Mouse (Mus musculus) right cerebral cortex, adult 2 months (tissue): ENCODE measurements around the gene Gpkow.
"Not testable (repeated sequence)": the region's sequence is repeated elsewhere in the genome, so short reads cannot be mapped to it uniquely, and the experiment has no call there.

Source experiments
- DNase-seq, 2 experiments: peaks; one replicate each; pipeline ENCODE4 v3.0.0; 2021 to 2022; ENCODE audit warnings: low spot score in 2 of 2

Gene Gpkow

DNA sequence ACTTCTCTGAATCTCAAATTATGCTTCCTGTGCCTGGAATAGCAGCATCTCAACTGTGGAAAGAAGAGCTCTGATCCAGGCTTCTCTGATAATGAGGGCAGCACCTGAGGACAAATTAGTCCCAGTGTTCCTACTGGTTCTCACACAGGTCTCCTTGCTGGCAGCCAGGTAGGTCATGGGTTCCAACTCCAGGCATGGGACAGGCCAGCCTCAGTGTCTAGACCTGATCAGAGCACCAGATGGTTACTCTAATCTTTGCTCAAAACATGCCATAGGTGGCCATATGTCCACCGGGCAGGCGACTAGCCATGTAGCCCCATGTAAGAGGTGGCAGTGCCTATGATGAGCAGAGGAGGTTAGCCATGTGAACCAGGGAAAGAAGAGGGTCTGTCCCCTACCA, 8.6 kb upstream of the Gpkow start:
- DNase-seq: no peak

DNA sequence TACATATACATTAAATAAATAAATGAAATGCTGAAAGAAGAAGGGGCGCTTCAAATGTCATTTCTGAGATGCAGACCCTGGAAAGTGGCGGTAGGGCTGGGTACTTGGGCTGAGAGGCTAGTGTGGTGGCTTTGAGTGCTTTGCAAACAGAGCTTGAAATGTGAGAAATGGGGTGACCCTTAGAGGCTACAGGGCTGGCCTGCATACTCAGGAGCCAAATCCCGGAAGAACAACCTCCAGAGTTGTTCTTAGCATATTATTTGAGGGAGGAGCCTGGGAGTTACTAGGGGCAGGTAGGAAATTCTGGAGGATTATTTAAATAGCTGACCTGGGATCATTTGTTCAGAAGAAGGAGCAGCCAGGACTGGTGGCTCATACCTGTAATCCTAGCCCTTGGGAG, 6.4 kb upstream of the Gpkow start:
- no peak for DNase-seq

- DNase-seq: no peak
Observed at GRCm38 (mm10) chrX:7692862-7693261, 4.1 kb upstream of the Gpkow start.

DNA sequence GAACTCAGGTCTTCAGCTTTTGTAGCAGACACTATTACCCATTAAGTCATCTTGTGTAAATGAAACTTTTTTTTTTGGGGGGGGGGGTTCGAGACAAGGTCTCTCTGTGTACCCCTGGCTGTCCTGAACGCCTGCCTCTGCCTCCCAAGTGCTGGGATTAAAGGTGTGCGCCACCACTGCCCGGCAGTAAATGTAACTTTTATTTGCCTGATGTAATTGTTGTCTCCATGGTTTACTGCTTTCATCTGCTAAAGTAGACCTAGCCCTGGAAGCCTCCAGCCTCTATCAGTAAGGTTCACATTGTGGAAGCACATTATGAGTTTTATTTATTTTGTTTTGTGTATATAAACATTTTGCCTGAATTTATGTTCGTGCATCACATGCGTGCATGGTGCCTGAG, 411 bp upstream of the Gpkow start:
- no peak for DNase-seq

DNA sequence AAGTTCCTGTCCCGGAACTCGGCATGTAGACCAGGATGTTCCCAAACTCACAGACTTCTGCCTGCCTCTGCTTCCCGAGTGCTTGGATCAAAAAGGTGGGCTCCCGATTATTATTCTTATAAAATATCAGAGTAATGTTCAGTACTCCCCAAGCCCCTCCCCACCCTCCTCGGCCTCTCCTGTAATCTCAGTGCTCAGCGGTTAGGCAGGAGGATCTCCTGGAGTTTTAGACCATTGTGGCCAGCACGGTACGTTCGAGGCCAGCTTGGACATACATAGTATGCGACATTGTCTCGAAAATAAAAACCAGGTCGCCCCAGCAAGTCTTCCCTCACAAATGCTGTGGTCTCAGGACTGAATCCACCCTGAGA, 16.8 kb downstream of the Gpkow start:
- DNase-seq: not testable (repeated sequence)

DNA sequence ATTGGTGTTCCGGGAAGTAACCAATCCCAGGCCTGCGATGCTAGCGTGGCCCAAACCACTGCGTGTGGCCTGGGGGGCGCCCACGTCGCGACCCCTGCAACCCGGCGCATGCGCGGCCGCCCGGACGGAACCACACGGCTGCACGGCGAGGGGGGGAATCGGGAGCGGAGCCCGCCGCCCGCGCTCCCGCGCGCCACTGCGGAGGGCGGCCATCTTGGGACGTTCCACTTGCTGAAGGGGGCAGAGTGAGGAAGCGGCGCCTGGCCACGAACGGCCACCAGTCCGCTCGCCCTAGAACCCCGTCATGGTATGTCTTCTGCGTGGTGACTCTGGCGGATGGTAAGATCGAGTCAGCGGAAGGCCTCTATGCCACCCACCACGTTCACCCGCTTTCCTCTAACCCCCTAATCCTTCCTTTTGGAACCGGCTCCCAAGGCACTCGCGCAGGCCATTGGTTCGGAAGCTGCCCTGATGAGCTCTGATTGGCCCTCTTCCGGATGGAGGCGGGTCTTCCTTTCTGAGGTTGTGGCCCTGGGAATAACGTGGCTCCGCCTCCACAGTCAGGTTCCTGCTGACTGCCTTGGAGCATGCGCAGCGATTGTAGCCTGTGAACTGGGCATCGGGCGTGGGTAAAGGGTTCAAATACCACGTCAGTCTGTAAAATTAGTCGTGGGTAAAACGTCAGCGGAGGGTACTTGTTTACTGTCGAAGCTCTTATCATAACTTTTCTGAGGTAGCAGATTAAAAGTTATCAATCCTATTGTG, 17.4 kb downstream of the Gpkow start, which contains the start of gene Wdr45:
TSS of gene Wdr45 (plus strand) at position 199 of the 765 bp plus-strand sequence.
- DNase-seq: peak; percentile 93 to 94

DNA sequence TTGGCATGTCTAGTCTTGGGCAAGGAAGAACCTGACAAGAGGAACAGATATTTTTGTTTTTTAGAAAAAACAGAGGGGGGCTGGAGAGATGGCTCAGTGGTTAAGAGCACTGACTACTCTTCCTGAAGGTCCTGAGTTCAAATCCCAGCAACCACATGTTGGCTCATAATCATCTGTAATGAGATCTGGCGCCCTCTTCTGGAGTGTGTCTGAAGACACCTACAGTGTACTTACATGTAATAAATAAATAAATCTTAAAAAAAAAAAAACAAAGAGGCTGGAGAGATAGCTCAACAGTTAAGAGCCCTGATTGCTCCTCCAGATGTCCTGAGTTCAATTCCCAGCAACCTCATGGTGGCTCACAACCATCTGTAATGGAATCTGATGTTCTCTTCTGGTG, 19.1 kb downstream of the Gpkow start:
- DNase-seq: not testable (repeated sequence)

DNA sequence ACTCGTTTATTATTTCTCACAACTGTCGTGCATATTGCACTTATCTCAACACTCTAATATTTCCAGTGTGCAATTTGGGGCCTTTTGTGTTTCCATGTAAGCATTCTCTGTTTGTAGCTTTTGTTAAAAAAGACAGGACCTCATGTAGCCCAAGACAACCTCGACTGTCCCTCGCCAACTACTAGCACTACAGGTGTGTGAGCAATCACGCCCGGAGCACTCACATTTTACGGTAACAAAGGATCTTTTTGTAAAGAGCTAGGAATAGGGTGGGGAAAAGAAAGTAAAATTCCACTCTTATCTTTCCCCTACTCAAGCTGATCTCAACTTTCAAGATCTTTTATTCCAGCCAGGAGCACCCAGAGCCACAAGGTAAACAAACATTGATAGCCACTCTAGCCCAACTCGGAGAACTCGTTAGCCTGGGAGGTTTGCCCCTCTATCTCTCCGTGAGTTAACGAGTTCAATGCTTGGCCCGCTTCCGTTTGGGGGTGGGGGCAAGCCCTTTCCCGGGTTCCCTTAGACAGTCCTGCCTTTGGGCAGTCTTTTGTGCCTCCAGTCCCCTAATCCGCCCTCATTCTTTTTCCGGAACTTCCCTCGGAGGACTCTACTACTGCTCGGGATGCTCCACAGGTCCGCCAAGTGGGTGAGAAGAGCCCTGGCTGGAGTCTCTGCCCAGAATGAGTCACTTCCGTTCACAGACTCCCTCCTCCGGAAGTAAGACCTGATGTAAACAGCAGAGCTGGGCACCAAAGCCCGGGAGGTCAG, 24.8 kb downstream of the Gpkow start, which contains the start of gene Gm45208:
TSS of gene Gm45208 (plus strand) at position 732 of the 768 bp plus-strand sequence.
- DNase-seq: peak; percentile 60 to 77

DNA sequence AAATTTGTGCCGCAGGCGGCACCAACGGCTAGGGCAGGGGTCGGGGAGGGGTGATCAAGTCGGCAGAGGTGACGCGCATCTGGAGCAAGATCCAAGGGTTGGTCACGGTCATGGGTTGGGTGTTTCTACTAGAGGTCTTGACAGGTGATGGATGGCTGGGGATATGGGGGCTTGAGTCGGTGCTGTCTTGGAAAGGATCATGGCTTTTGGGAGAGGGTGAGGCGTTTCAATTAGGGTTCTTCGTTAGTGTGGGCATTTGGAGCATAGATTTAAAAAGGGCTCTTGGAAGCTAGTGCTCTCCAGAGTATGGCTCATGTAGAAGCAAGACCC, 25.3 kb downstream of the Gpkow start:
- no peak for DNase-seq

DNA sequence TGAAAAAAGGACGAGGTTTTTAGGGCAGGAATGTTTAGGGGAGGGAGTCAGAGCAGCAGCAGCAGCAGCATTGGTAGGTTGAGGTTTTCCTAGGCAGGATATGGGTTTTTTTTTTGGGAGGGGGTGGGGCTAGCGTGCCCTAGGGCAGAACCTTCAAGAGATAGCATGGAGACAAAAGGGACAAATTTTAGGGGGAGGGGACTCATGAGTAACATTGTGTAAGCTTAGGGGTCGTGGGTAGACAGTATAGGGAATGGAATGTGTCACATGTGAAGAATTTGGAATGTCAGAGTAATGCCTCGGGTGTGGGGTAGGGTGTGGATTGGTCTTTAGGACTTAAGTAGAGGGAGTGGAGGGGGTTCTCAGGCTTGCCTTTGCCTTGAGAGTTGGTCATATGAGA, 25.8 kb downstream of the Gpkow start:
- DNase-seq: no peak

- no peak for DNase-seq
Observed at GRCm38 (mm10) chrX:7724135-7724534, 27.2 kb downstream of the Gpkow start.

- DNase-seq: no peak
Observed at GRCm38 (mm10) chrX:7725841-7726240, 28.9 kb downstream of the Gpkow start.

GRCm38 (mm10) chrX:7727176-7727575, 30.2 kb downstream of the Gpkow start:
- no peak for DNase-seq

GRCm38 (mm10) chrX:7728215-7728921, 31.4 kb downstream of the Gpkow start, which contains the start of gene Praf2:
Praf2 (plus strand) TSS chrX:7728439.
- peak; percentile 80 to 87 for DNase-seq

GRCm38 (mm10) chrX:7728922-7729265, 32.0 kb downstream of the Gpkow start:
- no peak for DNase-seq

GRCm38 (mm10) chrX:7733571-7734156, 36.7 kb downstream of the Gpkow start:
- peak; percentile 40 to 43 for DNase-seq

- no peak for DNase-seq
Observed at GRCm38 (mm10) chrX:7739336-7740081, 42.6 kb downstream of the Gpkow start.

GRCm38 (mm10) chrX:7740082-7740819, 43.3 kb downstream of the Gpkow start:
- no peak for DNase-seq

DNA sequence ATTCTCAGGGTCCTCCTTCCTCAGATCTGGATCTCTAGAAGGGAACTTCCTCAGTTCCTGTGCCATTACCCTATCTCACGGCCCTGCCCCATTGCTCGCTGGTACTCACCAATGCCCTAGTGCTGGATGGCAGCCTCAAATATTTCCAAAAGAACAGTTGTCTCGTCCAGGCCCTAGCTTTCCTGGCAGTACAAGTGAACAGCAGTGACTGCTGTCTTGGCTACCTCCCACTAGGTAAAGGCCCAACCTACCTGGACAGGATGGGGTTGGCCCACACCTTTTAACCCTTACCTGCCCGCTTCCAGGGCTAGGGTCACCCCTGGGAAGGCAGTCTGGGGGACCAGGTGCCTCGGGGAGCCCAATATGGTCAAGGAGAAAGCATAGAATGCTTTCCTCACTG, 44.2 kb downstream of the Gpkow start:
- no peak for DNase-seq

DNA sequence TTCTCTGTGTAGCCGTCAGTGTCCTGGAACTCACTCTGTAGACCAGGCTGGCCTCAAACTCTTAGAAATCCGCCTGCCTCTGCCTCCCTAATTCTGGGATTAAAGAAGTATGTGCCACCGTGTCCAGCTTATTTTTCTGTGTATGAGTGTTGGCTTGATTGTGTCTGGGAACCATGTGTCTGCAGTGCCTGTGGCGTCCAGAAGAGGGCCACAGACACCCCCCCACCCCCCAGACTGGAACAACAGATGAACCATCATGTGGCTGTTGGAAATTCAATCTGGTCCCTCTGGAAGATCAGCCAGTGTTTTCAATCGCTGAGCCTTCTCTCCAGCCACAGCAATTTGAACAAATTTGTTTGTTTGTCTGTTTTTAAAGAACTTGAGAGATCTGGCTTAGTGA, 46.5 kb downstream of the Gpkow start:
- DNase-seq: no peak

DNA sequence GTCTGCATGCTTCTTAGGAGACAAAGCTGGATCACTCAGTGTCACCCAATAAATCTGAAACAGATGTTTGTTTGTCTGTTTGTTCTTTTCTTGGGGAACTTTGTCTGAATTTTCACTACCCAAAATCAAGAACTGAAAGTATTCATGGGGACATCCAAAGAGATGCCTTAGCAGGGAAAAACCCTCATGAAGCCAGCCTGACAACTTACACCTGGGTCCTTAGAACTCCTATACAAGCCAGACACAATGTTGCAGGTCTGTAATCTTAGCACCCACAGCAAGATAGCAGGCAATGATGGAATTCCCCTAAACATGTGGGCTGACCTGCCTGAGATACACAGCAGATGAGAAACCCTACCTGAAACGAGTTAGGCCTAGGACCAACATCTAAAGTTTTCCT, 48.0 kb downstream of the Gpkow start:
- no peak for DNase-seq
